Mouse (Mus musculus) leukemia stem cell, adult 10-12 weeks (primary cell): Measurements from ENCODE around the gene Atf6b. TPM values are rescaled to one million over a fixed set of nuclear protein-coding genes. Genes with fewer than 3 reads are reported as not detected.

Experiments used
- polyA plus RNA-seq: library from polyadenylated mRNA; stranded (reverse); fragments of >175 nt; gene quantifications from 2 replicates; pipeline ENCODE4 v1.2.3, GENCODE M21; 2012; ENCODE audit warnings: low replicate concordance

Atf6b gene
- polyA plus RNA-seq: 269 and 430 TPM in 2 replicates

DNA sequence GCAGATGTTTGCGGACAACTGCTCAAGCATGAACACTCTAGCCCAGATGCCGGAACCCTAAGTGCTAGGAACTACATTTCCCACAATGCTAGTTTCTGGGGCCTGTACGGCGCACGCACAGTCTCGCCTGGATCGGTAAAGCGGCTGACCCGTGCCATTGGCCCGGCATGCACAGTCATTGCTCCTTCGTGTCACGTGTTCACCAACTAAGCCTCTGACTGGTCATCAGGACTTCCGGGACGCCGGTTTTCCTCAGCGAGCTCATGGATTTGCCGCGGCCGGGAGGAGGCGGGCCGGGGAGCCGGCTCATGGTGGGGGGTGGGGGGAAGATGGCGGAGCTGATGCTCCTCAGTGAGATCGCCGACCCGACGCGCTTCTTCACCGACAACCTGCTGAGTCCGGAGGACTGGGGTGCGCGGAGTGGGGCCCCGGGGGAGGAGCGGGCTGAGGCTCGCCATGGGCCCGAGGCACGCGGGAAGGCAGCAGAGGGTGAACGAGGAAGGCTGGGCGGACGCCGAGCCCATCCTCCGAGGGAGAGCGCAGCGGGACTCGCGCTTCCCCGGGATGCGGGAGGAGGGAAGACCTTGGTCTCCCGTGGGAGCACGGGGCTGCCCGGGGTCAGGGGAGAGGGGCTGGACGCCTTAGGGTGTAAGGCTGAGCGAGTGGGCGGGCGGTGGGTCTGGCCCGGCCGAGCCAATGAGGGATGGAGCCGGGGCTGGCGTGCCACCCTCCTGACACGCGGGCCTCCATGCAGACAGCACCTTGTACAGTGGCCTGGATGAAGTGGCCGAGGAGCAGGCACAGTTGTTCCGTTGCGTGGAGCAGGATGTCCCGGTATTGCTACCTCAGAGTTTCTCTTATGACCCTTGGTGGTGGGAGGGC is at the start of gene Atf6b:
TSS of gene Atf6b (plus strand) at position 241 of the 882 bp plus-strand sequence.

DNA sequence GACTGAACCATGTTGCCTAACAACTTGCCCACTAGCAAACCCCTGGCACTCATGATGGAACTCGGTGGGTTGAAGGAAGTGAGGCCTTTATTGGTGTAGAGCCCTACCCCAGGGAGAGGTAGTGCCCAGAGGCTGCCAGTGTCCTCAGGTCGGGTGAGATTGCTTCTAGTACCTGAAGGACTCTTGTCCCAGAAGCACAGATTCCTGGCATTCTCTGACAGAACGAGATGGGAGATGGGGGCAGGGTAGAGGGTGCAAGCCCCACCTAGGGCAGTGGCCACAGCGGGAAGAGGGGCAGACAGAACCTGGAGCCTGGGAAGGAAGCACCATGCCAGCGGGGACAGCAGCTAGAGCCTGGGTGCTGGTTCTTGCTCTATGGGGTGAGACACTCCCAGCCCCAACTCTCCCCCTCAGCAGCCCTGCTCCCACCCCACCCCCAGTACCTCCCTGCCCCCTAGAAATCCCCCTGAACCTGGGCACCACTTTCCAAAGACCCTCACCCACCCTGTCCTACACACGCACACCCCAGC is 49.3 kb upstream of the Atf6b start, which contains the start of gene Ager:
TSS of gene Ager (plus strand) at position 297 of the 530 bp plus-strand sequence.

DNA sequence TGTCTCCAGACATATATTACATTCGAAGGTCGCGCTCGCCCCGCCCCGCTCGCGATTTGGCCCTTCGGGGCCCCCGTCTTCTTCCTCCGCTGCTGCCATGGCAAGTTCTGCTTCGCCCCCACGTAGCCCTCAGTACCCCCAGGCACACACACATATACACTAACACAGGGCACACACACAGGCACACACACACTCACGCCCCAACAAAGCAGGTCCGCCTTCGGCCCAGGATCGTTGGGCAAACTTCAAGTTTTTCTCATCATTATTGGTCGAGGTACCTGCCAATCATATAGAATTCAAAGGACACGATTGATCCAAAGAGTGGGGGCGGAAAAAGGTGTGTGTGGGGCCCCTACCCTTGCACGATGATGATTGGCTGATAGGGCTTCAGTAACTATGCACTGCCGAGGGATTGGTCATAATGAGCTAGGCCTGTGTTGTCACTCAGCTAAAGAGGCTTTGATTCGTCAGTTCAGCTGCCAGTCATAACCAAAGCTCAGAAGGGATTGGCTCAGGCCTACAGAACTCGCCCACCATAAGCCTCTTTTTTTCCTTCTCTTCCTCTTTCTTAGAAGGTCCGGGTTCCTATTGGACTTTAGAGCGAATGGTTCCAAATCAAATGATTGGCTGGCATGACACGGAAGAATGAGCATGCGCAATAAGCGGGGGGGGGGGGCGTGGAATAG is 43.4 kb upstream of the Atf6b start, which contains the start of gene Rnf5:
TSS of gene Rnf5 (minus strand) at position 316 of the 686 bp plus-strand sequence.

DNA sequence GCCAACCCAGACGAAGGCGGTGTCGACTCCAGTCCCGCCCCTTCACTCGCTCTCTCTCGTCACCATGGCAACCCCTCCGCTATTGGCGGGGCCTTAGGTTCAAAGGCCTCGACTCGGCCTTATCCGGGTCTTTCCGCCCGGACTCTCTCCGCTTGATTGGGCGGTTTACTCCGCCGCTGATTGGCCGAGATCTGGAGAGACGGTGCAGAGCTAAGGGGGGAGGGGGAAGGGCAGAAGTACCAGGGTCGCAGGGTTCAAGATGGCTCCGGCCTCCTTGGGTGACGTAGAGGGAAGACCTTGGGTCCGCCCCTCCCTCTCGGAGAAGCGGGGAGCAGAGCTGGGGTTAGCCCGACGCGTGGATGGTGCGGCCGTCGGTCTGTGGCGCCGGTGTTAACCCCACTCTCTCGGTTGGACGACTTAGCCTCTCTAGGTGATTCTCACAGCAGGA is 42.9 kb upstream of the Atf6b start, which contains the start of gene Agpat1:
TSS of gene Agpat1 (plus strand) at position 202 of the 448 bp plus-strand sequence.

DNA sequence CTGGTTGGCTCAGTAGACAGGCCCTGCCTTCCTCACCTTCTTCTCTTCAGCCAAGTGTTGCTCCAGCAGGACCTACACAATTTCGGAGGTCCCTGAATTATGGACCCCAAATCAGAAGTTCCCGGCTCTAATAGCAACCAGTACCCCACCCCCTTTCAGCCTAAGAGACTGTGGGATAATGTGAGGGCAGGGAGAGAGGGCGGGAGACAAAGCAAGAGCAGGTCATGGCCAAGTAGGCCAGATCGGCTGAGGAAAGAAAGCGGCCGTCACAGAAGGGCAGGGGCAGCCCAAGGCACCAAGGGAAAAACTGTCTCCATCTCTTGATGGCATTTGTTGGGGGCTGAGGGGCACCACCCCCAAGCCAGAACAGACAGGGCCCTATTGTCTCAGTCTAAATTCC is 31.1 kb upstream of the Atf6b start, which contains the start of gene Egfl8:
TSS of gene Egfl8 (minus strand) at position 101 of the 400 bp plus-strand sequence.

DNA sequence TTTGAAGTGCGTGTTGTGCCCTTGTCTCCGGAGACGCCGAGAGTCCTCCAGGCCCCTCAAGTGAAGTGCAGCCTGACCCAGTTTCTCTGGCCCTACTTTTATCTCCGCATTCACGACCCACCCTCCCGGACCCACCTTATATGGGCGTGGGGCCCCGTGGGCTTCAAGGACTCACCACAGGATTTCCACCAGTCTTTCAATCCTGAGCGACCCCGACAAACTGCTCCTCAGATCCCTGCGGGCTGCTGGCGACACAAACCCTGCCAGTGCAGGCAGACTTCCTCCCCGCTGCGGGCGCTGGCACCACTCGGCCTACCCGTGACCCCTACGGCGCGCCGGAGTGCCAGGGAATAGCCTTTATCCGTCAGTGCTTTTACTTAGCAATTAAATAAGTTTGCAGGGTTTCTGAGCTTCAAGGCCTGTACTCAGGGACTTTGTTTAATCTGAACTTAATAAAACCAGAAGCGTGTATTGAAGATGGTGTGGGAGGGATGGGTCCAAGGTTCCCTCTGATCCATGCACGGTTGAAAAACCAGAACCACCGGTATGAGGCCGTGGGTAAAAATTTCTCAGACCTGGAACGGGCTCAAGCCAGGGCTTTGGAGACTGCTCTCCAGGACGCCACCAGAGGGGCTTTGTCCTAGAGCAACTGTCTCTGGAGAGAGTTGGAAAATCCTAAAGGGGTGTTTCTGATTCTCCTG is 18.9 kb upstream of the Atf6b start, which contains the start of gene Ppt2:
TSS of gene Ppt2 (minus strand) at position 568 of the 701 bp plus-strand sequence.

DNA sequence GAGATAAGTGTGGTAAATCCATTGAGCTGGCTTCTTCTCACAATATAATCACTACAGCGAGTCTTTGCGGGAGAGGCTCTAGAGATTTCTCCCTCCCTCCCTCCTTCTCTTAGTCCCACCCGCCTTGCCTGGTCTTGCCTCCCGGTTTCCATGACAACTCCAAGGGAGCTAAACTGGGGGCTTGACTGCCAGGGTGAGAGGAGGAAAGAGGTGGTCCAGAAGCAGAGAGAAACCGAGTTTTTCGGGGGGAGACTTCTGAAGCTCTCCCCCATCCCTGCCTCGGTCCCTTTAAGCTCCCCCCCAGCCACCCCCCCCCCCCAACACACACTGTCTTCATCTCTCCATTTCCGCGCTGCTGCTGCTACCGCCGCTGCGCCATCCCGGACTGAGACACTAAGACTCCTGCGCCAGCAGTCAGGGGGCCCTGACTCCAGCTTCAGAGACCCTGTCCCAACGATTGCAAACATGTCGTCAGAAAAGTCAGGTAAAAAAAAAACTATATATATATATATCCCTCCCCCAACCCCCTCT is 17.7 kb upstream of the Atf6b start, which contains the start of gene Prrt1:
TSS of gene Prrt1 (plus strand) at position 313 of the 531 bp plus-strand sequence.

DNA sequence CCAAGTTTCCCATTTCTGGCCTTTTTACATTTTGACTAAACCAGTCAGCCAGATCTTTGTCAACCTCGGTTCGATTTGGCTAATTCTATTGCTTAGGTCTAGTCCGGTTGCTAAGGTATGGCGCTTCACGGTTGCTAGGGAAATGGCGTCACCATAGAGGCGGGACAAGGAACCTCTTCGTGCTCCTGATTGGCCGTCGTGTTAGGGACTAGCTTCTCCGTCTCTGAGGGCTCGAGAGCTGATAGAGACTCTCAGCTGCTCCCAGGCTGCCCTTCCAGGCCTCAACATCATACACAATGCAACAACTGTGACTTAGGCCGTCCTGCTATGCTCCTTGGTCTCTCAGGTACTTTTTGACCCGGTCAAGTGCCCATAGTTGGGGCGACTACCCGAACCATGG is 2.3 kb upstream of the Atf6b start, which contains the start of gene Fkbpl:
TSS of gene Fkbpl (plus strand) at position 157 of the 400 bp plus-strand sequence.

DNA sequence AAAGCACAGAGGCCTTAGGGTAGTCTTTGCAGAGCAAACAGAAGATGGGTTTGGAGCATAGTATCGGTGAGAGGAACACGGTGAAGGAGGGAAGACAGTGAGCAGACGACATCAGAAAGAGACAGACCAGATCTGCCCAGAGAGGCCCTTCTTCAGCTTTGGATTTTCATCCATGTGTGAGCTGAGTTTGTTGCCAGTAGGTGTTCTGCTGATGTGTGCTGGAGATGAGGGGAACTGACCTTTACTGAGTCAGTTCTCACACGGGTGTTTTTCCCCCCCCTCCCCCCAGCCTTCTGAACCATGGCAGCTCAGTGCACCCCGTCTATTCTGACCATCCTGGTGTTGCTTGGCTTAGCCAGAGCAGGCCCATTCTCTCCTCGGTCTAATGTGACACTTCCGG is 23.3 kb downstream of the Atf6b start, which contains the start of gene Tnxb:
TSS of gene Tnxb (plus strand) at position 301 of the 400 bp plus-strand sequence.

Other genes starting within 250 kb of the Atf6b start
- not detected in 2 replicates for gene BC051142, start 248.3 kb upstream of the Atf6b start, polyA plus RNA-seq
- gene Btnl4, start 169.8 kb upstream of the Atf6b start, polyA plus RNA-seq: not detected in 2 replicates
- not detected in 2 replicates for gene Btnl6, start 129.8 kb upstream of the Atf6b start, polyA plus RNA-seq
- gene Notch4, start 82.9 kb upstream of the Atf6b start, polyA plus RNA-seq: 4.7 and 12.4 TPM in 2 replicates
- gene Gpsm3, start 57.3 kb upstream of the Atf6b start, polyA plus RNA-seq: 136 and 357 TPM in 2 replicates
- 77.3 and 112 TPM in 2 replicates for gene Pbx2, start 55.9 kb upstream of the Atf6b start, polyA plus RNA-seq
- gene Ager, start 49.3 kb upstream of the Atf6b start, polyA plus RNA-seq: 4.2 and 9.4 TPM in 2 replicates
- 35.4 and 54.6 TPM in 2 replicates for gene Rnf5, start 43.5 kb upstream of the Atf6b start, polyA plus RNA-seq
- gene Agpat1, start 42.9 kb upstream of the Atf6b start, polyA plus RNA-seq: 223 and 308 TPM in 2 replicates
- 0.78 and 1.1 TPM in 2 replicates for gene Egfl8, start 31.2 kb upstream of the Atf6b start, polyA plus RNA-seq
- 67.6 and 71.3 TPM in 2 replicates for gene Ppt2, start 18.6 kb upstream of the Atf6b start, polyA plus RNA-seq
- 3.2 and 5.7 TPM in 2 replicates for gene Prrt1, start 17.6 kb upstream of the Atf6b start, polyA plus RNA-seq
- gene Fkbpl, start 2.4 kb upstream of the Atf6b start, polyA plus RNA-seq: 3.9 and 5.3 TPM in 2 replicates
- 0.32 and 1.9 TPM in 2 replicates for gene Tnxb, start 23.4 kb downstream of the Atf6b start, polyA plus RNA-seq
- 0.87 and 2.9 TPM in 2 replicates for gene C4b, start 96.7 kb downstream of the Atf6b start, polyA plus RNA-seq
- 0.54 TPM in 1 of 2 replicates, not detected in the other for gene Cyp21a1, start 157.4 kb downstream of the Atf6b start, polyA plus RNA-seq
- gene Stk19, start 189.8 kb downstream of the Atf6b start, polyA plus RNA-seq: 62.8 and 63.3 TPM in 2 replicates
- 50.7 and 116 TPM in 2 replicates for gene Dxo, start 189.9 kb downstream of the Atf6b start, polyA plus RNA-seq
- 53.7 and 54.2 TPM in 2 replicates for gene Skiv2l, start 203.1 kb downstream of the Atf6b start, polyA plus RNA-seq
- 121 and 205 TPM in 2 replicates for gene Nelfe, start 203.2 kb downstream of the Atf6b start, polyA plus RNA-seq
- gene Cfb, start 215.4 kb downstream of the Atf6b start, polyA plus RNA-seq: 0.41 and 1.5 TPM in 2 replicates
- 6.4 and 10.1 TPM in 2 replicates for gene Zbtb12, start 232.3 kb downstream of the Atf6b start, polyA plus RNA-seq
- gene Gm20547, start 234.9 kb downstream of the Atf6b start, polyA plus RNA-seq: 0.10 TPM in 1 of 2 replicates, not detected in the other